Mouse (Mus musculus): Measurements from ENCODE around the gene Fam107b. TPM values are rescaled to one million over a fixed set of nuclear protein-coding genes. Genes with fewer than 3 reads are reported as not detected.

Gene Fam107b
- total RNA-seq, 4 experiments from 2014 or later = 7.1 to 9.5 (median 8.3) TPM

DNA sequence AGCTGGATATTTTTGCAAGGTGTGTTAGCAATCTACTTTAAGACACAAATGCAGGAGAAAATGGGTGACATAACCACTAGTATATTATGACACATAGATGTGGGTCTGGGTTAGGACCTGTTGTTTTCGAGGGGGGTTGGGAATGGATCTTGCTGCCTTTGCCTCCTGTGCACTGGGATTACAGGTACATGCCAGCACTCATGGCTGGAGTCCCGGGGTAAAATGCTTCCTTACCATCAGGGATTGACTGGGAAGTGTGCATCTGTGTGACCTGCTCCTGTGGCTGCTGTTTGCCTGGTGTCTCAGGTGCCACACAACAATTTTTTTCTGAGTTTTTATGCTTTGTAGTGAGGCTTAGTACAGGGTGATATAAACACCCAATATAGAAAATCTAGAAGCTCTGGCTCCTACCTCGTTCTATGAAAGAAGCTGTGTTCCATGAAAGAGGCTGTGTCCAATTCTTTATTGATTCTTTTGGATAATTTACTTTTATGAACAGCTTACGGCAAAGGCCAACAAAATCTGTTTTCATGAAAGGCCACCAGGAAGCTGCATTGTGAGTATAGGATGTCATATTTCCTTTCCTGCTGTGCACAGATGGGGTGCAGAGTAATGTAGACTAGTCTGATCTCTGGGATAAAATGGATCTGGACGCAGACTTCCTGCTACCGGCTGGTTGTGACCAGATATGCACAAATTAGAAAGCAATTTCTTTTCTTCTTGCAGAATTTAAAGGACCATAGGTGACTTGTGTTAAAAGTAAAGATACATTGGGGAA lies 167.8 kb downstream of the Fam107b start:
- DNase-seq (ENCODE audit: low spot score in 2 of 2) = no peak

- DNase-seq (ENCODE audit: low spot score in 2 of 2) = no peak
Observed at GRCm38 (mm10) chr2:3738734-3739133, 168.4 kb downstream of the Fam107b start.

DNA sequence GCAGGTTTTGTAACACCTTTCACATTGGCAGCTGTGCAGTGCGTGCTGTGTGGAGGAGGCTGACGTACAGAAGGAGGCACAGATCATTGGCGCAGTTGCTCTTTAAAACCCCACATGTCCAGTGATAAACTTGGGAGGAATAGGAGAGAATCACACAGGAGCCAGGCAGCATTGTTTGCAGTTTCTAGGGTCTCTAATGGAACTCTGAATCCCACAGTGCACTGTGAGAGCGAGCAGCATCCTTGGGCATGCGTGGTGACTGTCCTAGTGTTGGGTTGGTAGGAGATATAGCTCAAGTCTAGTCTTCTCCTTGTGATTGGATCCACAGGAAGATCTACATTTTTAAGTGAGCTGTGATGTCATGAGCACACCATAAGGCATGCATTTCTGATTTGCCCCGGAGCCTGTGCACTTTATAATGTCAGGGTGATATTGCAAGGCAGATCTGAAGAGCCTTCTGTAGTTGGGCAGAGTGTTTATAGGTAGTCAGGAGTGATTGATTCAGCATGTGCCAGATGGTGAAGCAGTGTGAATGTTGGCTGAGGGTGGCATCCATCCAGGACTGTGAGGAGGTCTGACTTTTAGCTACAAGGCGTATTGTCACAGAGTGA lies 169.2 kb downstream of the Fam107b start:
- DNase-seq (ENCODE audit: low spot score in 2 of 2) = peak in 1 of 2 experiments; percentile 53

GRCm38 (mm10) chr2:3740256-3740655 lies 170.0 kb downstream of the Fam107b start:
- DNase-seq (ENCODE audit: low spot score in 2 of 2) = no peak

DNA sequence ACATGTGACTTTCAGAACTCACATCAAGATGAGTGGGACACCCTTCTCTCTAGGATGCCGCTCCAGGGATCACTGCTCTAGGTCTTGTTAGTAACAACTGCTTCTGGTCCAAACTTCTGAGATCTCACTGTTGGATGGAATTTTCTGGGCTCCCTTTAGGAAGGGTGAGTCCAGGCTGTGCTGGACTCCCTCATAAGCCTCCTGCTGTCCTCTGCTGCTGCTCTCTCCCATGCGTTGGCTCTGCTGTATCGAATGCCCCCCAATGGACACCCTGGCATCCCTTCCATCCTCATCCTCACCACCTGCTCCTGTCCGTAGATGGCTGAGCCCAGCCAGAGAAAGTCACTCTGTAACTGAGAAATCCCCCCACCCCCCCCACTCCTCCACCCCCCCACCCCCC lies 170.4 kb downstream of the Fam107b start:
- DNase-seq (ENCODE audit: low spot score in 2 of 2) = no peak

DNA sequence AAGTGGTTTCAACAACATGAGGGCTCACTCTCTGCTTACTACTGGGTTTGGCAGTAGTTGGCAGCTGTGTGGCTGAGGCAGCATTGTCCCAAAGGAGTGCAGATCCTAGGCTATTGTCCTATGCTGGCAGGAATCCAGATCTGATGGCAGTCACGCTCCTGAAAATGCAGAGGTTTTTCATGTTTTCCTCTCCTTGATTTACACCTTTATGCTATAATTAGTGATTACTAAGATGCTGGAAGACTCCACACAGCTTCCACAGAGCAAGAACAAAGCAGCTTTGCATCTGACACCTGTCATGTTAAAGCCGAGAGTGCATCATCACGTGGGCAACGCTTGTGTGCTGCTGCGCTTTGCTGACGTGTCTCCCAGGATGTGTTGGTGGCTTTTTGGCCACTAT lies 172.2 kb downstream of the Fam107b start:
- DNase-seq (ENCODE audit: low spot score in 2 of 2) = no peak

GRCm38 (mm10) chr2:3745041-3745440 lies 174.8 kb downstream of the Fam107b start:
- no peak for DNase-seq (ENCODE audit: low spot score in 2 of 2)

GRCm38 (mm10) chr2:3745910-3746606 lies 175.8 kb downstream of the Fam107b start:
- DNase-seq (ENCODE audit: low spot score in 2 of 2) = no peak

DNA sequence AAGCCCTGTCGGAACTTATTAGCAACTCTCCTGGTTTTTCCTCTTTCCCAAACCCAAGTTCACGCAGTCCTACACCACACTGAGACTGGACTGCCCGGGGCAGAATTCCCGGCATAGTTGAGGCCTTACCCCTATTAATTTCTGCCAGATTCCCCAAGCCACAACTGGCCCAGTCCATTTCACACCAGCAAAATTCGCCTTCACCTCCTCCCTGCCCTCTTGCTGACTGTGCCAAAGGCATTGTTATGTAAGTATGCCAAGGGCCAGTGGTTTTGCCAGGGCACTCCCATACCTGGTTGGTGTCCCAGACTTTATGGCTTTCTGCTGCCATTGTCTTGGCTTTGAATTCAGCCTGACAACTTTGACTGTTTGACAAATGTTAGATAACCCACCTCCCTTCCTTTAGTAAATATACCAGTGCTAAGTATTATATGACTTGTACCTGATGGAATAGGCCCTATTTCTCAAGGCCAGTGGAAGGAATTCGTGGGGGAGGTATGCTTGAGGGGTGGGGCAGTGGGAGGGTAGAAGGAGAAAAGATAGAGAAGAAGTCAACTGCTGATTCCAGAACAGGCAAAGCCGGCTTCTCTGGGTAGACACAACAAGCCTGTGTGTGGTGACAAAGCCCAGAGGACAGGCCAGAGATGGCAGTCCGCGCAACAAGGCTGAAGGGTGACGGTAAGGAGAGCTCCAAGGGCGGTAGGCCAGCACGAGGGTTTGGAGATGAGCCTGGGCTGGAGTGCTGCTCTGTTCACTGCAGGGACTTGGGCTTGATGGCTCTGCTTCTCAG lies 178.6 kb downstream of the Fam107b start:
- DNase-seq (ENCODE audit: low spot score in 2 of 2) = no peak

DNA sequence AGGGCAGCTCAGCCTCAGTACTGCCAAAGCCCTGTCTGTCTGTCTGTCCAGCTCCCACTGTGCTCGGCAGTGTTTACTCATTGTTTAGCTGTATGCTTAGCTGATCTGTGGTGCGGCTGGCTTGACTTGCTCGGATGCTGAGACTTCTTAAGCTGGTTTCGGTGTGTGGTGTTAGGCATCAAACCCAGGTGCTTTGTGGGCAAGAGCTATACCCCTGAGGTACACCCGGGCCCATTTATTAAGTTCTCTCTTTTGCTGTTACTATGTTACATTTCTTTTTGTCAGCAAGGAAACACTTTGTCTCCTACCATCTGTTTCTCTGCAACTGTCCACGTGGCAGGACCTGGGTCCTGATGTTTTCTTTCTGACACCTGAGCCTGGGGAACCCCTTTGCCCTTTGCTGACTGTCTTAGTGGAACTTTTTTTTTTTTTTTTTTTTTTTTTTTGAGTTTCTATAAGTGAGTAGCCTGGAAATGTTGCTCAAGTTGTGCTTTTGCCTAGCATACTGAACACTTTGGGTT lies 179.3 kb downstream of the Fam107b start:
- no peak for DNase-seq (ENCODE audit: low spot score in 2 of 2)

- DNase-seq (ENCODE audit: low spot score in 2 of 2) = no peak
Observed at GRCm38 (mm10) chr2:3750126-3750525, 179.8 kb downstream of the Fam107b start.

GRCm38 (mm10) chr2:3752365-3752764 lies 182.1 kb downstream of the Fam107b start:
- DNase-seq (ENCODE audit: low spot score in 2 of 2) = no peak

DNA sequence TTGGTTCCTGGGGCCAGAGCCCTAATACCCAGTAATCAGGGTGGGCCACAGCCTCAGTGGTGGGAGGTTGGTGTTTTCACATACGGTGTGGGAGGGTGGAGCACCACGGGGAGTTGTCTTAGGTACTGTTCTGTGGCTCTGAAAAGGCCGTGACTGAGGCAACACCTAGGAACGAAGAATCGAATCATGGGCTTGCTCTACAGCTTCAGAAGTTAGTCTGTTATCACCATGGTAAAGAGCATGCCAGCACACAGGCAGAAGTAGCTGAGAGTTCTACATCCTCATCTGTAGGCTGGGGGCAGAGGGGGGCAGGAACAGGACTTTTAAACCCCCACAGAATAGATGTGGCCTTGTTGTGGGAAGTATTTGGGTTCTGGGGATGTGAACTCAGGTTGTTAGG lies 182.6 kb downstream of the Fam107b start:
- DNase-seq (ENCODE audit: low spot score in 2 of 2) = no peak

DNA sequence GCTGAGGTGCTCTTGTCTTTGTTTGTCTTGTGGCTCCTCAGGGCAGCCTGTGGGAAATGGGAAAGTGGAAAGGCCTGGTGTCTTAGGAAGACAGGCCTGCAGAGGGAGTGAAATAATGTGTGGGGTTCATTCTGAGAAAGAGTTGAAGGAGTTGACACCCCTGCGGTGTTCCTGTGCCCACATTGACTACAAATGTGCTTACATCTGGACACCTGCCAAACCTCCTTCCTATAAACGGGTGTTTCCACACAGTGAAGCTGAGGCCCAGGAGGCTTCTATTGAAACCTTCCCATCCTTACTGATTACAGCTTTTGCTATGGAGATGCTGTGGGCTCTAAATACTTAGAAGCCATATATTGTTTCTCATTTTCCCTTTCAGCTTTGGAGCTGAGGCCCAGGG lies 183.5 kb downstream of the Fam107b start:
- DNase-seq (ENCODE audit: low spot score in 2 of 2) = peak in 1 of 2 experiments; percentile 25

GRCm38 (mm10) chr2:3755936-3756335 lies 185.6 kb downstream of the Fam107b start:
- DNase-seq (ENCODE audit: low spot score in 2 of 2) = no peak

- DNase-seq (ENCODE audit: low spot score in 2 of 2) = no peak
Observed at GRCm38 (mm10) chr2:3758406-3758805, 188.1 kb downstream of the Fam107b start.

DNA sequence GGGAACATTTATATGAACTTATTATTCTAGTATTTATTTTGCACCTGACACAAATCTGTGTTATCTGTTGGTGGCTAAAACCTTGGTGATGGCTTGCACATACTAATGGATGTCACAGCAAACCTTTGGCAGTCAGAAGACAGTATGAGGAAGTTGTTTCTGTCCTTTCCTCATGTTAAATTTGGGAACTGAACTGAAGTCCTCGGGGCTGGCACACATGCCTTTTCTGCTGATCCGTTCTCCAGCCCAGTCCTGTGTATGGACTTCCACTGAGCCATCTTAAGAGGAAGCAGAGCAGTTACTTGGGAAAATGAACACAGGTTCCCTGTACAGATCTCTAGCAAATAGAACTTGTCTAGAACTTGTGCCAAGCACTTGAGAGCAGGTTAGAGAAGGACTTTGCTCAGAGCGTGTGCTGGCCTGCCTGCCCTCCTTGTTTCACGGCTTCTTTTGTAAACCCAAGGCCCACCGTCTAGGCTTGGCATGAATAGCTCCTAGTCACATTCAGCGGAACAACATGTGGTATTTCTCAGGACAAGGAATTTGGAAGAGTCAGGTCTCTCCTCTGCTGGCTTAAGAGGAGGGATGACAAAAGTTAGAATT lies 190.0 kb downstream of the Fam107b start:
- no peak for DNase-seq (ENCODE audit: low spot score in 2 of 2)

DNA sequence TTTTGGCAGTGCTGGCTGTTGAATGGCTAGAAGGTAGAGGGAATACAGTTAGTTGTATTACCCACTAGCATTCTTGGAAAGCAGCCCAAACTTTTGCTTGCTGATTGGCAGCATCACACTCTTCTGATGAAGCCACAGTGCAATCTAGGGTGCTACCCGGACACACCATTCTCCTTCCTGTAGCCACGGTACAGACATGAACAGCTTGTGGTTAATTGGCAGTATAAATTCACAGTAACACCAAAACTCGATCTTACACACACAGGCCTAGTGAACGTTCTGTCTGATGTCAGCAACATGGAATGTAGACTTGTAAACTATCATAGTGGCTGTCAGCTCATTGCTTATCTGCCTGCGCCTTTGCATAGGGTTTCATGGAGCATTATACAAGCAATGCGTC lies 193.8 kb downstream of the Fam107b start:
- no peak for DNase-seq (ENCODE audit: low spot score in 2 of 2)

DNA sequence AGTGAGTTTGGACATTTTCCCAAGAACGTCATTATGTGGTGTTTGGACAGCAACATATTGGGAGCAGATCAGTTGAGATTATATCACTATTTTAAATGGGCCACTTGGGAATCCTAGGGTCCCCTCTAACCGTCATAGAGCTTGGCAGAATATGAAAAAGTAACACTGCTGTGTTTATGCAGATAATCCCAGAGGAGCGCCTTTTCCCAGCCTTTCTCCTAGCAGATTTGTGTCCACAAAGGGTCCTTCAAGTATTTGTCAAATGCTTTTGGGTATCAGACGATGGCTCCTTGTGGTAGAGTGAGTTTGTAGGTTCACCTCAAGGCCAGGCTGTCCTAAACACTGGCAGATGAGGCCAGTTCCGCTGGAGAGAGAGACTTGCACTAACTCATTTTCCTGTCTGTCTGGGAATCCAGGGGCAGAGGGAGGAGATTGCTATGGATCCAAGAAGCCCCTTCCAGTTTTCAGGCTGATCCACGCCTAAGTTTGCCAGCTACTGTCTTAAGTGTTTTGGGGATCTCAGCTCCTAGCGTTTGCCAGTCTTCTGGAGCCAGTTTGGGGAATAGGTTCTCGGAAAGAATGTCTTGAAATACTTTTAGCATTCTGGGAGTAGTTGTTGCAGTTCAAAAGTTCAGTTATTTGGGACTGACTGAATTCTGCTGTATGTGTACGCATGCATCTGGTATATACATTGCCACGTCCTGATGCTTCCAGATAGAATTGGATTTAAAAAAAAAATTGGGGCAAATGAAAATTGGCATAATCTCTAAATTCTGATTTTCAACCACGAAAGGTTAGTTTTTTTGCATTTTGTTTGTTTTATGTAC lies 195.9 kb downstream of the Fam107b start:
- no peak for DNase-seq (ENCODE audit: low spot score in 2 of 2)

DNA sequence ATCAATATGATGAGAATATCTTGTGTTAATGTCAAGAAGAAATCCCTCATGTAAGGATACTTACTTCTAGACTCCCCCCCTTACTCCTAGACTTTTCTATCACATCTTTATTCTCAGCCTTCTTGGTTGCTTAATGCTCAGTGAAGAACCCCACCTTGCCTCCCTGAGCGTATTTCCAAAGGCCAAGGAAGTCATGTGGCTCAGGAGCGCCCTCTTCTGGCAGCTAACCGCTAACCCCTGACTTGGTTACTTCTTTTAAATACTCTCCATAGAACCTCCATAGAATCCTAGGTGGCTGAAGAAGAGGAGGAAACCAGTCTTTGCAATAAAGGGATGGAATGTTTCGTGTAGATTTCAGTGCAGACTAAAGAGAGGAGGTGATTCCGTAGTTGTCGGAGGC lies 199.0 kb downstream of the Fam107b start:
- DNase-seq (ENCODE audit: low spot score in 2 of 2) = peak in 1 of 2 experiments; percentile 28

Measured in left cerebral cortex, adult 8-10 months (tissue).